Mouse (Mus musculus) intestine, postnatal 0 days (tissue): ENCODE data around the gene Espn. TPM values are rescaled to one million over a fixed set of nuclear protein-coding genes. Genes with fewer than 3 reads are reported as not detected.

Experiments
- ATAC-seq: fragments of 200-750 bp; cut with Nextera tagmentation; 2 replicates; pipeline ENCODE4 v1.8.0; 2017; ENCODE audit warnings: mild to moderate bottlenecking, moderate TSS enrichment, moderate library complexity
- H3K27ac ChIP-seq: fragments of 300-500 bp; sonication (generic); 2 replicates; pipeline ENCODE4 v1.5.1; 2014; ENCODE audit warnings: mild to moderate bottlenecking, low read depth, low read length, moderate library complexity
- H3K27me3 ChIP-seq: fragments of 300-500 bp; sonication (generic); replicated peaks from 2 replicates; pipeline ENCODE4 v1.6.1; 2014; ENCODE audit warnings: low read length, mixed read lengths; ENCODE audit not compliant: control insufficient read depth, insufficient read depth
- H3K36me3 ChIP-seq: fragments of 300-500 bp; sonication (generic); 2 replicates; pipeline ENCODE4 v1.6.1; 2014; ENCODE audit warnings: mild to moderate bottlenecking, moderate library complexity; ENCODE audit not compliant: control insufficient read depth, insufficient read depth
- H3K4me1 ChIP-seq: fragments of 300-500 bp; sonication (generic); replicated peaks from 2 replicates; pipeline ENCODE4 v1.6.1; 2014; ENCODE audit warnings: antibody characterized with exemption, low read length, mixed read lengths; ENCODE audit not compliant: control insufficient read depth, insufficient read depth
- H3K4me2 ChIP-seq: fragments of 300-500 bp; sonication (generic); replicated peaks from 2 replicates; pipeline ENCODE4 v1.6.1; 2014; ENCODE audit warnings: low read depth, mild to moderate bottlenecking, moderate library complexity
- H3K4me3 ChIP-seq: fragments of 300-500 bp; sonication (generic); 2 replicates; pipeline ENCODE4 v1.5.1; 2014; ENCODE audit warnings: low read depth, low read length
- H3K9ac ChIP-seq: fragments of 300-500 bp; sonication (generic); 2 replicates; pipeline ENCODE4 v1.6.1; 2014; ENCODE audit warnings: mild to moderate bottlenecking, low read depth, low read length
- H3K9me3 ChIP-seq: fragments of 300-500 bp; sonication (generic); 2 replicates; pipeline ENCODE4 v1.6.1; 2016; ENCODE audit warnings: mixed run types; ENCODE audit not compliant: control insufficient read depth
- CTCF ChIP-seq: sonication (generic); IDR thresholded peaks from 2 replicates; pipeline ENCODE4 v1.5.1; 2016; ENCODE audit warnings: low read depth, mild to moderate bottlenecking, control low read depth, antibody characterized with exemption, moderate library complexity
- WGBS: fragments of 180-500 bp; shearing (Covaris S2); extraction: QIAGEN DNeasy Blood & Tissue Kit; methylation state at CpG from one replicate; pipeline ENCODE4 v1.1.7; 2014; 5-methylcytosine and 5-hydroxymethylcytosine counted together
- polyA plus RNA-seq: library from polyadenylated mRNA; unstranded; fragments of >200 nt; fragmentation: Nextera tagmentation; extraction: Ambion mirVana; gene quantifications from 2 replicates; pipeline ENCODE4 v1.2.1, GENCODE M21; 2015

Espn gene
- polyA plus RNA-seq, 1 experiment from 2014 or later: 264 TPM

- Histone ChIP-seq H3K36me3 (peaks cover 11% of the 10 kb centered on the region; the same call in 1 of the 2 replicates), H3K9ac (no peak overlapping the region), H3K4me1 (no peaks in the 10 kb centered on the region; the same call in 1 of the 2 replicates), H3K27ac (no peak overlapping the region), H3K9me3 (no peaks in the 10 kb centered on the region), H3K4me3 (peak overlapping the region; percentile 9; the same call in 1 of the 2 replicates), H3K27me3 (peaks cover 57% of the 10 kb centered on the region), H3K4me2 (peak overlapping the region; percentile 18)
- TF ChIP-seq CTCF: no peak
- 41% methylated on average over 61 of the region's 65 CpGs for WGBS
- no peak for ATAC-seq
These were observed 25.9 kb downstream of the Espn start for GRCm38 (mm10) chr4:152126026-152126920.

GRCm38 (mm10) chr4:152125161-152126025 is 26.8 kb downstream of the Espn start:
- no peaks in the 10 kb centered on the region for H3K9me3 ChIP-seq
- no peak overlapping the region for H3K9ac ChIP-seq
- ATAC-seq: no peak
- H3K36me3 ChIP-seq: peaks cover 11% of the 10 kb centered on the region; the same call in 1 of the 2 replicates
- no peaks in the 10 kb centered on the region for H3K4me1 ChIP-seq
- TF ChIP-seq CTCF: no peak
- WGBS: 48% methylated on average over 56 of the region's 56 CpGs
- H3K4me3 ChIP-seq: peak overlapping the region; percentile 9; the same call in 1 of the 2 replicates
- no peak overlapping the region for H3K27ac ChIP-seq
- peaks cover 61% of the 10 kb centered on the region for H3K27me3 ChIP-seq
- peak overlapping the region; percentile 18 for H3K4me2 ChIP-seq

GRCm38 (mm10) chr4:152124361-152124961 is 27.7 kb downstream of the Espn start:
- H3K27me3 ChIP-seq: peaks cover 68% of the 10 kb centered on the region
- H3K36me3 ChIP-seq: peaks cover 11% of the 10 kb centered on the region; the same call in 1 of the 2 replicates
- H3K9ac ChIP-seq: no peak overlapping the region
- no peak for TF ChIP-seq CTCF
- no peak overlapping the region for H3K27ac ChIP-seq
- no peak overlapping the region; the same call in 1 of the 2 replicates for H3K4me2 ChIP-seq
- no peak overlapping the region for H3K4me3 ChIP-seq
- no peak for ATAC-seq
- H3K4me1 ChIP-seq: no peaks in the 10 kb centered on the region
- 52% methylated on average over 13 of the region's 13 CpGs for WGBS
- H3K9me3 ChIP-seq: no peaks in the 10 kb centered on the region

- H3K4me2 ChIP-seq: peak overlapping the region; percentile 41
- no peaks in the 10 kb centered on the region for H3K4me1 ChIP-seq
- no peak for TF ChIP-seq CTCF
- WGBS: 18% methylated on average over 12 of the region's 12 CpGs
- ATAC-seq: no peak
- H3K9me3 ChIP-seq: no peaks in the 10 kb centered on the region
- no peak overlapping the region for H3K27ac ChIP-seq
- H3K27me3 ChIP-seq: peaks cover 68% of the 10 kb centered on the region
- H3K9ac ChIP-seq: no peak overlapping the region
- H3K36me3 ChIP-seq: peaks cover 13% of the 10 kb centered on the region; the same call in 1 of the 2 replicates
- H3K4me3 ChIP-seq: peak overlapping the region; percentile 16
These were observed 31.0 kb downstream of the Espn start for GRCm38 (mm10) chr4:152121183-152121505.

- Histone ChIP-seq H3K9ac (no peak overlapping the region), H3K27ac (no peak overlapping the region), H3K27me3 (peaks cover 65% of the 10 kb centered on the region), H3K36me3 (peaks cover 7% of the 10 kb centered on the region; the same call in 1 of the 2 replicates), H3K9me3 (no peaks in the 10 kb centered on the region), H3K4me1 (no peaks in the 10 kb centered on the region), H3K4me2 (peak overlapping the region; percentile 41), H3K4me3 (peak overlapping the region; percentile 16)
- no peak for TF ChIP-seq CTCF
- WGBS: 10% methylated on average over 30 of the region's 31 CpGs
- no peak for ATAC-seq
These were observed 31.6 kb downstream of the Espn start for GRCm38 (mm10) chr4:152120311-152121182.
